Mouse (Mus musculus) liver, embryonic 13.5 days (tissue): ENCODE data around the gene Dock6. TPM values are rescaled to one million over a fixed set of nuclear protein-coding genes. Genes with fewer than 3 reads are reported as not detected.

Experiments used
- ATAC-seq: fragments of 200-750 bp; cut with Nextera tagmentation; 2 replicates; pipeline ENCODE4 v1.8.0; 2017; ENCODE audit warnings: low read depth, mild to moderate bottlenecking, moderate number of reproducible peaks, moderate library complexity
- DNase-seq: peaks from one replicate; pipeline ENCODE4 v3.0.0; 2022
- H3K27ac ChIP-seq: fragments of 300-500 bp; sonication (generic); 2 replicates; pipeline ENCODE4 v1.5.1; 2015; ENCODE audit warnings: moderate library complexity, mild to moderate bottlenecking, inconsistent platforms
- H3K27me3 ChIP-seq: fragments of 300-500 bp; sonication (generic); 2 replicates; pipeline ENCODE4 v1.6.1; 2015; ENCODE audit warnings: mild to moderate bottlenecking, inconsistent platforms
- H3K36me3 ChIP-seq: fragments of 300-500 bp; sonication (generic); 2 replicates; pipeline ENCODE4 v1.6.1; 2015; ENCODE audit warnings: mild to moderate bottlenecking, inconsistent platforms
- H3K4me1 ChIP-seq: fragments of 300-500 bp; sonication (generic); replicated peaks from 2 replicates; pipeline ENCODE4 v1.6.1; 2015; ENCODE audit warnings: inconsistent platforms
- H3K4me2 ChIP-seq: fragments of 300-500 bp; sonication (generic); 2 replicates; pipeline ENCODE4 v1.6.1; 2015; ENCODE audit warnings: inconsistent platforms, mild to moderate bottlenecking, moderate library complexity
- H3K4me3 ChIP-seq: fragments of 300-500 bp; sonication (generic); replicated peaks from 2 replicates; pipeline ENCODE4 v1.5.1; 2015; ENCODE audit warnings: mild to moderate bottlenecking, inconsistent platforms
- H3K9ac ChIP-seq: fragments of 300-500 bp; sonication (generic); 2 replicates; pipeline ENCODE4 v1.6.1; 2015; ENCODE audit warnings: mild to moderate bottlenecking, inconsistent platforms
- H3K9me3 ChIP-seq: fragments of 300-500 bp; sonication (generic); replicated peaks from 2 replicates; pipeline ENCODE4 v1.6.1; 2016; ENCODE audit warnings: inconsistent platforms
- WGBS: fragments of 180-500 bp; shearing (Covaris S2); methylation state at CpG from one replicate; pipeline ENCODE4 v1.1.7; 2015; ENCODE audit not compliant: insufficient replicate concordance; 5-methylcytosine and 5-hydroxymethylcytosine counted together
- microRNA-seq: library from miRNA; unstranded; fragments of <30 nt; microRNA quantifications from one replicate; pipeline ENCODE4, GENCODE M21; 2016
- polyA plus RNA-seq: library from polyadenylated mRNA; unstranded; fragments of >200 nt; fragmentation: Nextera tagmentation; extraction: Ambion mirVana; gene quantifications from 2 replicates; pipeline ENCODE4 v1.2.1, GENCODE M21; 2015

Gene Dock6
- polyA plus RNA-seq, 1 experiment from 2014 or later: 4.1 TPM

GRCm38 (mm10) chr9:21759718-21760117, 92.7 kb downstream of the Dock6 start:
- H3K4me3 ChIP-seq: peak overlapping the region; percentile 96
- no peaks in the 10 kb centered on the region for H3K27me3 ChIP-seq
- H3K27ac ChIP-seq: peak overlapping the region; percentile 83
- DNase-seq (no peak), ATAC-seq (no peak; the same call in 1 of the 2 replicates)
- peaks cover 39% of the 10 kb centered on the region for H3K36me3 ChIP-seq
- under 1% methylated on average over 20 of the region's 20 CpGs for WGBS
- H3K9me3 ChIP-seq: no peaks in the 10 kb centered on the region
- H3K4me1 ChIP-seq: peaks cover 49% of the 10 kb centered on the region
- peak overlapping the region; percentile 83 for H3K4me2 ChIP-seq
- H3K9ac ChIP-seq: peak overlapping the region; percentile 94

- peak overlapping the region; percentile 83 for H3K27ac ChIP-seq
These were observed 93.6 kb downstream of the Dock6 start for GRCm38 (mm10) chr9:21758576-21759529.

GRCm38 (mm10) chr9:21754516-21755321, 97.7 kb downstream of the Dock6 start:
- Histone ChIP-seq H3K4me3 (no peak overlapping the region), H3K9ac (no peak overlapping the region), H3K9me3 (no peaks in the 10 kb centered on the region), H3K27ac (no peak overlapping the region; the same call in 1 of the 2 replicates), H3K27me3 (no peaks in the 10 kb centered on the region), H3K36me3 (peaks cover 51% of the 10 kb centered on the region), H3K4me2 (no peak overlapping the region), H3K4me1 (peaks cover 45% of the 10 kb centered on the region)
- ATAC-seq (no peak), DNase-seq (no peak)
- 80% methylated on average over 13 of the region's 13 CpGs for WGBS

More at GRCm38 (mm10) chr9:21758576-21759529, 93.6 kb downstream of the Dock6 start:
- H3K9me3 ChIP-seq: no peaks in the 10 kb centered on the region
- H3K4me3 ChIP-seq: peak overlapping the region; percentile 96
- H3K36me3 ChIP-seq: peaks cover 47% of the 10 kb centered on the region
- DNase-seq (no peak), ATAC-seq (no peak)
- 52% methylated on average over 14 of the region's 14 CpGs for WGBS
- peak overlapping the region; percentile 83 for H3K4me2 ChIP-seq
- H3K9ac ChIP-seq: peak overlapping the region; percentile 94
- peaks cover 55% of the 10 kb centered on the region for H3K4me1 ChIP-seq
- no peaks in the 10 kb centered on the region for H3K27me3 ChIP-seq

- WGBS: 74% methylated on average over 2 of the region's 2 CpGs
- H3K36me3 ChIP-seq: peaks cover 58% of the 10 kb centered on the region
- no peak for DNase-seq
- no peak overlapping the region for H3K4me2 ChIP-seq
- no peaks in the 10 kb centered on the region for H3K27me3 ChIP-seq
- H3K9ac ChIP-seq: no peak overlapping the region
- no peak overlapping the region for H3K27ac ChIP-seq
- H3K4me3 ChIP-seq: no peak overlapping the region
- ATAC-seq: no peak
- H3K4me1 ChIP-seq: peaks cover 41% of the 10 kb centered on the region
- no peaks in the 10 kb centered on the region for H3K9me3 ChIP-seq
These were observed 98.4 kb downstream of the Dock6 start for GRCm38 (mm10) chr9:21754003-21754402.

DNA sequence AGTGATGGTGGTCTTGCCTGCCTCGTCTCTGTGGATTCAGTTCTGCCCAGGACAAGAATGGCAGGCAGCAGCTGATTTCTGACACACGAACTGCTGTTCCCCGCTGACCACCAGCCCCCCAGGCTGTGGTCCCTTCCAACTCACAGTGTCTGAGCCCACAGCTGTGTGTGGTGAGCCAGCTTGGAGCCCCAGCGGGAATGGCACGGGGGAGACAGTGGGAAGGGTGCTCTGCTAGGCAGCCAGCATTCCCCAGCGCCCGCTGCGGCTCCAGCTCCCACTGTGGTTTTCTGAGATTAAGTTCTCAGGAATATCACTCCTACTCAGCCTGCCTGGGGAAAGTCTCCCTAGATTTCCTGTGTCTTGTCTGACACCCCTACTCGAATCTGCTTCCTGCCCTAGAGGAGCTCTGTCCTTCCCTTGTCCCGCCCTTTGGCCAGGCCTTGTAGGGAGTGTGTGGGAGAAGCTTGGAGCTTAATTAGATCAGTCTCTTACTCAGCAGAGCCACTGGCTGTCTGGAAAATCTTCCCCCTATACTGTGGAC, 100.1 kb downstream of the Dock6 start:
- H3K36me3 ChIP-seq: peaks cover 59% of the 10 kb centered on the region
- WGBS: 53% methylated on average over 10 of the region's 10 CpGs
- ATAC-seq (peak; percentile 26; the same call in 1 of the 2 replicates), DNase-seq (no peak)
- H3K27ac ChIP-seq: peak overlapping the region; percentile 59
- H3K4me1 ChIP-seq: peaks cover 28% of the 10 kb centered on the region
- H3K4me3 ChIP-seq: no peak overlapping the region
- H3K4me2 ChIP-seq: no peak overlapping the region
- H3K9ac ChIP-seq: no peak overlapping the region
- no peaks in the 10 kb centered on the region for H3K27me3 ChIP-seq
- no peaks in the 10 kb centered on the region for H3K9me3 ChIP-seq

GRCm38 (mm10) chr9:21751347-21751746, 101.1 kb downstream of the Dock6 start:
- ATAC-seq: no peak
- DNase-seq: no peak
- 63% methylated on average over 6 of the region's 6 CpGs for WGBS
- Histone ChIP-seq H3K9ac (no peak overlapping the region), H3K4me1 (peaks cover 26% of the 10 kb centered on the region), H3K4me3 (no peak overlapping the region), H3K9me3 (no peaks in the 10 kb centered on the region), H3K4me2 (no peak overlapping the region), H3K27ac (no peak overlapping the region), H3K36me3 (peaks cover 59% of the 10 kb centered on the region), H3K27me3 (no peaks in the 10 kb centered on the region)

DNA sequence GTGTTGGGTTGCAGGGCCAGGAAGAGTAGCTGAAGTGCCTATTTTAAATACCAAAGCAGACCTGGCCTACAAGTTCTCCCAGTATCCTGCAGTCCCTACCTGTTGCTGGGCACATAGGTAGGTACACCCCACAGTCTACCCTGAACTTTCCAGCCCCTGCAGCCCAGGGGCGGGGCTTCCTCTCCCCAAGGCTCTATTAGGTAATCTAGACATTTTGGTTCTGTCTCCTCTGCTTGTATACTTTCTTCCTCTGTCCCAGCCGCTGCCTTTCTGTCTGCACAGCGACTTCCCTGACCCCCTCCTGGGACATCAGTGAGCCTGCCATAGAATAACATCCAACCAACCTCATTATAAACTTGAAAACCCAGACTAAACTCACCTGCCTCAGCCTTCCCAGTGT, 102.1 kb downstream of the Dock6 start:
- Histone ChIP-seq H3K27ac (no peak overlapping the region), H3K4me3 (no peak overlapping the region), H3K36me3 (peaks cover 60% of the 10 kb centered on the region), H3K27me3 (no peaks in the 10 kb centered on the region), H3K9ac (no peak overlapping the region), H3K4me1 (peaks cover 26% of the 10 kb centered on the region), H3K9me3 (no peaks in the 10 kb centered on the region), H3K4me2 (no peak overlapping the region)
- ATAC-seq (no peak), DNase-seq (no peak)
- 66% methylated on average over 3 of the region's 3 CpGs for WGBS

Small RNAs within 50 kb of the gene (microRNA-seq; reads per million reads assigned to microRNA genes)
- 7.6 reads per million, percentile 18 among the genes with 10 or more reads in this experiment for gene Mir7083

Other genes with a start within 250 kb of the Dock6 start
- gene Smarca4, start 236.5 kb downstream of the Dock6 start, polyA plus RNA-seq: 26.5 and 29.5 TPM in 2 replicates
- 18.6 and 22.5 TPM in 2 replicates for gene Ldlr, start 129.2 kb downstream of the Dock6 start, polyA plus RNA-seq
- gene Spc24, start 92.3 kb downstream of the Dock6 start, polyA plus RNA-seq: 86.3 and 91.5 TPM in 2 replicates
- 2.6 and 3.4 TPM in 2 replicates for gene Kank2, start 53.9 kb downstream of the Dock6 start, polyA plus RNA-seq
- gene Angptl8, start 17.1 kb downstream of the Dock6 start, polyA plus RNA-seq: 15.5 and 16.1 TPM in 2 replicates
- gene Rab3d, start 65.6 kb upstream of the Dock6 start, polyA plus RNA-seq: 6.6 and 8.4 TPM in 2 replicates
- 1.0 and 1.2 TPM in 2 replicates for gene Ccdc159, start 74.8 kb upstream of the Dock6 start, polyA plus RNA-seq
- gene Tmem205, start 74.9 kb upstream of the Dock6 start, polyA plus RNA-seq: 49.5 and 57.2 TPM in 2 replicates
- 0.99 and 1.4 TPM in 2 replicates for gene Plppr2, start 84.4 kb upstream of the Dock6 start, polyA plus RNA-seq
- 2.1 and 2.6 TPM in 2 replicates for gene Swsap1, start 103.1 kb upstream of the Dock6 start, polyA plus RNA-seq
- 143 and 144 TPM in 2 replicates for gene Epor, start 110.9 kb upstream of the Dock6 start, polyA plus RNA-seq
- gene Rgl3, start 136.8 kb upstream of the Dock6 start, polyA plus RNA-seq: 0.15 and 0.46 TPM in 2 replicates
- 0.16 TPM in 1 of 2 replicates, not detected in the other for gene Ccdc151, start 150.0 kb upstream of the Dock6 start, polyA plus RNA-seq
- gene Prkcsh, start 150.2 kb upstream of the Dock6 start, polyA plus RNA-seq: 52.6 and 57.5 TPM in 2 replicates
- gene Elavl3, start 199.4 kb upstream of the Dock6 start, polyA plus RNA-seq: 0.05 and 0.08 TPM in 2 replicates
- not detected in 2 replicates for gene Gm49318, start 218.6 kb upstream of the Dock6 start, polyA plus RNA-seq
- 3.7 and 3.9 TPM in 2 replicates for gene Zfp653, start 218.7 kb upstream of the Dock6 start, polyA plus RNA-seq
- gene Ecsit, start 232.8 kb upstream of the Dock6 start, polyA plus RNA-seq: 33.4 and 34.2 TPM in 2 replicates
- 1.9 and 3.6 TPM in 2 replicates for gene Cnn1, start 246.6 kb upstream of the Dock6 start, polyA plus RNA-seq